Mouse (Mus musculus) hindbrain, embryonic 10.5 days (tissue): Measurements from ENCODE around the gene Pnp2. TPM values are rescaled to one million over a fixed set of nuclear protein-coding genes. Genes with fewer than 3 reads are reported as not detected.
"Not testable (repeated sequence)": the region's sequence is repeated elsewhere in the genome, so short reads cannot be mapped to it uniquely, and the experiment has no call there.

Experiments used
- DNase-seq: peaks from one replicate; pipeline ENCODE4 v3.0.0-alpha.2; 2017; ENCODE audit warnings: low spot score
- H3K27ac ChIP-seq: fragments of 300-500 bp; sonication (generic); 2 replicates; pipeline ENCODE4 v1.5.1; 2016; ENCODE audit warnings: mild to moderate bottlenecking, moderate library complexity
- H3K27me3 ChIP-seq: fragments of 300-500 bp; sonication (generic); 2 replicates; pipeline ENCODE4 v1.6.1; 2016; ENCODE audit warnings: mild to moderate bottlenecking; ENCODE audit not compliant: poor library complexity, insufficient read depth, severe bottlenecking
- H3K36me3 ChIP-seq: fragments of 300-500 bp; sonication (generic); 2 replicates; pipeline ENCODE4 v1.6.1; 2016; ENCODE audit warnings: mild to moderate bottlenecking, moderate library complexity
- H3K4me1 ChIP-seq: fragments of 300-500 bp; sonication (generic); replicated peaks from 2 replicates; pipeline ENCODE4 v1.6.1; 2016; ENCODE audit warnings: mild to moderate bottlenecking
- H3K4me3 ChIP-seq: fragments of 300-500 bp; sonication (generic); 2 replicates; pipeline ENCODE4 v1.5.1; 2016; ENCODE audit warnings: mild to moderate bottlenecking, moderate library complexity
- H3K9me3 ChIP-seq: fragments of 300-500 bp; sonication (generic); 2 replicates; pipeline ENCODE4 v1.6.1; 2016; ENCODE audit warnings: mild to moderate bottlenecking, moderate library complexity
- WGBS: fragments of 180-500 bp; shearing (Covaris S2); methylation state at CpG from one replicate; pipeline ENCODE4 v1.1.7; 2016; 5-methylcytosine and 5-hydroxymethylcytosine counted together
- polyA plus RNA-seq: library from polyadenylated mRNA; unstranded; fragments of >200 nt; fragmentation: Nextera tagmentation; extraction: Ambion mirVana; gene quantifications from 2 replicates; pipeline ENCODE4 v1.2.1, GENCODE M21; 2016

The Pnp2 gene
- polyA plus RNA-seq, 1 experiment from 2014 or later, result 0.54 TPM

DNA sequence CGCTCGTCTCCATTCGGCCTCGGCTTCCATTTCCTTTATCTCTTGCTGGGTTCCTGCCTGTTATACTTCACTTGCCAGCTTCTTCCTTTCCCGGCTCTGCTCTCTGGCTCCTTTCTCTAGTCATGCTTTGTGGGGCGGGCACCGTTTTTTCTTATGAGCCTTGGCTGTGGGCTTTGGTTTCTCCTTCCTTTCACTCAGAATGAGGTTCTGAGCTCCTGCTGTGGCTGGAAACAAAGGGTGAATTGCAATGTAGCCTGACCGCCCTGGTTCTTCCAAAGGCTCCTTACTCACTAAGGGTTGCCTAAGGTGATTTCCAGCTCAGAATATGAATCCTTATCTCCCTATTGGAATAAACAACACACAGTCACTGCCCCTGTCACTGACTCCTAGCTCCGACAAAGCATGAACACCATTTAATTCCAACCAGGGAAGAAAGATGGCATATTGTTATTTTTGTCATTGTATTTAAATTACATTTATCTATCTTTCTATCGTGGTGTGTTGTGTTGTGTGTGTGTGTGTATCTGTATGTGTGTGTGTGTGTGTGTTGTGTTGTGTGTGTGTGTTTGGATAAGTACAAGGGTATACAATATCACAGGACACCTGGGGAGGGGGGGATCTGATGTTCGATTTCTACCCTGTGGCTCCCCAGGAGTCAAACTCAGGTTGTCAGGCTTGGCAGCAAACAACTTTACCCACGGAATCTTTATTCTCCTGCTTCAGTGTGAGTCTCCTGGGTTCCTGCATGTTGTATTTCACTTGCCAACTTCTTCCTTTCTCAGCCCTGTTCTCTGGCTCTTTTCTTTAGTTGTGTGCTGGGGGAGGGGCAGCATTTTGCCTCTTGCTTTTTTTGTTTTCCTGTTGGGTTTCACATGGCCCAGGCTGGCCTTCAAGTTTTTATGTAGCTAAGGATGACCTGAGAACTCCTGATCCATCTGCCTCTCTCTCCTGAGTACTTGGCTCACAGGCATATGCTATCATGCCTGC lies 14.1 kb downstream of the Pnp2 start:
- Histone ChIP-seq H3K27me3 (no peaks in the 10 kb centered on the region), H3K36me3 (no peaks in the 10 kb centered on the region), H3K4me3 (peak overlapping the region; percentile 12; the same call in 1 of the 2 replicates), H3K9me3 (no peaks in the 10 kb centered on the region), H3K27ac (peak overlapping the region; percentile 65), H3K4me1 (peaks cover 23% of the 10 kb centered on the region)
- DNase-seq, result peak; percentile 20
- 19% methylated on average over 12 of the region's 12 CpGs for WGBS

- no peaks in the 10 kb centered on the region for H3K9me3 ChIP-seq
- no peaks in the 10 kb centered on the region for H3K36me3 ChIP-seq
- H3K4me3 ChIP-seq, result no peak overlapping the region
- no peak for DNase-seq
- peaks cover 23% of the 10 kb centered on the region for H3K4me1 ChIP-seq
- 92% methylated on average over 1 of the region's 1 CpGs for WGBS
- no peaks in the 10 kb centered on the region for H3K27me3 ChIP-seq
- H3K27ac ChIP-seq, result no peak overlapping the region
Measured at GRCm38 (mm10) chr14:50970822-50971221, 15.0 kb downstream of the Pnp2 start.

GRCm38 (mm10) chr14:50973054-50973453 lies 17.3 kb downstream of the Pnp2 start:
- H3K4me1 ChIP-seq, result peaks cover 35% of the 10 kb centered on the region
- H3K36me3 ChIP-seq, H3K9me3 ChIP-seq, H3K27me3 ChIP-seq, DNase-seq, H3K27ac ChIP-seq, H3K4me3 ChIP-seq: not testable (repeated sequence)
- 90% methylated on average over 5 of the region's 5 CpGs for WGBS

DNA sequence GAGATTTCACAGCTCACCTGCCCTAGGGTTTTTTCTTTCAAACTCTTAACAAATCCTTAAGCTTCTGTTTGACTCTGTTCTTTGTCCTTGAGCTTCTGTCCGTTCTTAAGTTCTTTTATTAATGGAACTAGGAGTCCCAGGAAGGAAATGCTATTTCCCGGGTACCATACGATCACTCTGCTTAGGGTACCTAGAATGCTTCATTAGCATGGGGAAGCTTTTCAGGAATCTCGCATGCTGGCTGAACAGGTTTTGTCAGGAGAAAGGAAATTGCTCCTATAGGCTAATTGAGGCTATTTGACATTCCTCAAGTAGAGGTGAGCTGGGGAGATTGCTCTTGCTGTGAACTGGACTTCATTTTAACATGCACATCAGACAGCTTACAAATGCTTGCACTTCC lies 17.9 kb downstream of the Pnp2 start:
- no peaks in the 10 kb centered on the region for H3K27me3 ChIP-seq
- WGBS, result 67% methylated on average over 4 of the region's 4 CpGs
- no peaks in the 10 kb centered on the region for H3K9me3 ChIP-seq
- no peak overlapping the region for H3K27ac ChIP-seq
- H3K4me1 ChIP-seq, result peaks cover 29% of the 10 kb centered on the region
- no peaks in the 10 kb centered on the region for H3K36me3 ChIP-seq
- H3K4me3 ChIP-seq, result no peak overlapping the region
- no peak for DNase-seq

DNA sequence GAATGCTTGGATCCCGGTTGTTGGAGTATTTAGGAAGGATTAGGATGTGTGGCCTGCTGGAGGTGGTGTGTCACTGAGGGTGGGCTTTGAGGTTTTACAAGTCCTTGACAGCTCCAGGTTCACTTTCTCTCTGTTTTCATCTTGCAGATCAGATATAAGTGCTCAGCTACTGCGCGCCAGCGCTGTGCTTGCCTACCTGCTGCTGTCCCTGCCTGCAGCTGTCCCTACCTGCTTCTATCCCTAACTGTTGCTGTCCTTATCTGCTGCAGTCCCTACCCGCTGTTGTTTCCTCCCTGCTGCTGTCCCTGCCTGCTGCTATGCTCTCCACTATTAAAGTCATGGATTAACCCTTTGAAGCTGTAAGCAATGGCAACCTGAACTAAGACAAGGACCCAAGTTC lies 19.2 kb downstream of the Pnp2 start:
- no peaks in the 10 kb centered on the region for H3K27me3 ChIP-seq
- no peaks in the 10 kb centered on the region for H3K36me3 ChIP-seq
- H3K9me3 ChIP-seq, result no peaks in the 10 kb centered on the region
- DNase-seq, result no peak
- H3K27ac ChIP-seq, result no peak overlapping the region
- 59% methylated on average over 5 of the region's 5 CpGs for WGBS
- peaks cover 16% of the 10 kb centered on the region for H3K4me1 ChIP-seq
- H3K4me3 ChIP-seq, result no peak overlapping the region

- DNase-seq, result peak; percentile 31
- peaks cover 13% of the 10 kb centered on the region for H3K4me1 ChIP-seq
- peak overlapping the region; percentile 23 for H3K4me3 ChIP-seq
- no peaks in the 10 kb centered on the region for H3K27me3 ChIP-seq
- WGBS, result 20% methylated on average over 9 of the region's 9 CpGs
- H3K36me3 ChIP-seq, result no peaks in the 10 kb centered on the region
- peak overlapping the region; percentile 73 for H3K27ac ChIP-seq
- H3K9me3 ChIP-seq, result no peaks in the 10 kb centered on the region
Measured at GRCm38 (mm10) chr14:50976674-50977073, 20.9 kb downstream of the Pnp2 start.

DNA sequence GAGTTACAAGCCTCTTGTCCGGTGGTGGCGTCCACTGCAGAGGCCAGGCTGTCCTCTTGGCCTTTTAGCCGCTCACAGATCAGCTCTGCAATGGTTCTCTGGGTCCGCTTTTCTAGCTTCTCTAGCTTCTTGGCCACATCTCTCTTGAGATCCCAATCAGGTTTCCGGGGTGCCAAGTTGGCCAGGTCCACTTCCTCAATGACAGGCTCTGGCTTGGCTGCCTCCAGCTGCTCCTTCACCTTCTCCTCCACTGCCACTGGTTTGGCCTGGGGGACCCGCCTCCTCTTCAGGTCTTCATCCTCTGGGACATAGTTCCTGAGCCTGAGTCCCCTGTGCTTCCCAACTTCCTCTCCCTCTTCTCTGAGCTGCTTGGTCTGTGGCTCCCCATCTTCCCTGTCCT lies 22.7 kb downstream of the Pnp2 start:
- not testable (repeated sequence) for H3K27ac ChIP-seq, DNase-seq, H3K27me3 ChIP-seq, H3K9me3 ChIP-seq, H3K36me3 ChIP-seq, H3K4me3 ChIP-seq
- WGBS, result 90% methylated on average over 6 of the region's 6 CpGs
- peaks cover 13% of the 10 kb centered on the region for H3K4me1 ChIP-seq

GRCm38 (mm10) chr14:50979631-50980030 lies 23.8 kb downstream of the Pnp2 start:
- DNase-seq, result no peak
- H3K4me1 ChIP-seq, result peaks cover 13% of the 10 kb centered on the region
- H3K27ac ChIP-seq, result no peak overlapping the region
- no peaks in the 10 kb centered on the region for H3K9me3 ChIP-seq
- no peaks in the 10 kb centered on the region for H3K27me3 ChIP-seq
- H3K4me3 ChIP-seq, result no peak overlapping the region
- H3K36me3 ChIP-seq, result no peaks in the 10 kb centered on the region

DNA sequence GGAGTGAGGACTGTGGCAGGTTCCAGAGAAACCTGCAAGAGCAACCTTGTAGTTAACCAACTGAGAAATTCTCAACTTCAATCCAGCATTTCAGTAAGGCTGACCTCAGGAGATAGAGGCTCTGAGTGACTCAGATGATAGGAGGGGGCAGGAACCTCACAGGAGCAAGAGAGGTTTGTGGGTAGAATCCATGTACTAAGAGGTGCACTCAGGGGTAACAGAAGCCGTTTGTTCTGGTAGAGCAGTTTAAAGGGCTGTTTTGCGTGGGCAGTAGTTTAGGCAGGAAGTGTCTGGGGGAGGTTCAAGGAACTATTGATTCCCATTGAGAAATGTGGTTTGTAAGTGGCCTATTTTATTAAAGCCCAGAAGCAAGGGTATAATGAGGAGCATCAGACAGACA lies 25.4 kb downstream of the Pnp2 start:
- Histone ChIP-seq H3K27ac (no peak overlapping the region), H3K4me3 (no peak overlapping the region), H3K4me1 (peaks cover 12% of the 10 kb centered on the region), H3K36me3 (no peaks in the 10 kb centered on the region), H3K9me3 (no peaks in the 10 kb centered on the region), H3K27me3 (no peaks in the 10 kb centered on the region)
- no peak for DNase-seq
- 45% methylated on average over 2 of the region's 2 CpGs for WGBS

GRCm38 (mm10) chr14:50981837-50982236 lies 26.0 kb downstream of the Pnp2 start:
- no peak overlapping the region for H3K4me3 ChIP-seq
- no peaks in the 10 kb centered on the region for H3K36me3 ChIP-seq
- H3K9me3 ChIP-seq, result no peaks in the 10 kb centered on the region
- WGBS, result 87% methylated on average over 5 of the region's 5 CpGs
- DNase-seq, result no peak
- H3K4me1 ChIP-seq, result peaks cover 5% of the 10 kb centered on the region
- no peak overlapping the region for H3K27ac ChIP-seq
- H3K27me3 ChIP-seq, result no peaks in the 10 kb centered on the region

DNA sequence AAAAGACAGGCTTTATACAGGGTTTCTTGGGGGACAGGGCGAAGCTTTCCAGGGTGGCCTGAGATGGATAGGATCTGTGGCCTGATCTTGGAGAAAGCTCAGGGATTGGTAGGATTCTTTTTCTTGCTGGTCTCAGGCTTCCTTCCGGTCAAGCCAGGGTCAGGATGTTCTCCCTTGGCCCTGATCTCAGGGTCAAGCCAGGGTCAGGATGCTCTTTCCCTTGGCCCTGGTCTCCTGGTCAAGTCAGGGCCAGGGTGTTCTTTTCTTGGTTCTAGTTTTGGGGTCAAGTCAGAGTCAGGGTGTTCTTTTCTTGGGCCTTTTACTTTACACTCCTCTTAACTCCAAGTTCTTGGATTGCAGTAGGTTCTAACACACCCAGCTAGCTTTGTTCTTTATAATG lies 31.9 kb downstream of the Pnp2 start:
- 81% methylated on average over 2 of the region's 2 CpGs for WGBS
- Histone ChIP-seq H3K27ac (no peak overlapping the region), H3K36me3 (no peaks in the 10 kb centered on the region), H3K4me3 (no peak overlapping the region), H3K27me3 (no peaks in the 10 kb centered on the region), H3K9me3 (no peaks in the 10 kb centered on the region), H3K4me1 (no peaks in the 10 kb centered on the region)
- no peak for DNase-seq

DNA sequence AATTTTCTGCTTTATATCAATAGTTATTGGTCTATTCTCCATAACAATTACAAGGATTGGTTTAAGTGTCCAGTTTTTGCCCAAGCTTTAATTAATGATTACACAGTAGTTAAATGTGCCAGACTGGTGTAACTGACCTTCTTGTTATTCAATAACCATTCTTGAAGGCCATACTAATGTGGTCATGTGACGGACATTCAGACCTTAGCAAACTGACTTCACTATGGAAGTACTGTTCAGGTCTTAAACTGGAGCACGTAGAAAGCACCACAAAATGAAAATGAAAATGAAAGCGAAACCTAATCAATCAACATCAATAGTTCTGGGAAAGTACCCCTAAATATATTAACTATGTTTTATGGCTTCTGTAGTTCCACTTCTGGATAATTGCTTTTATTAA lies 35.2 kb downstream of the Pnp2 start:
- DNase-seq, result no peak
- Histone ChIP-seq H3K36me3 (no peaks in the 10 kb centered on the region), H3K4me3 (no peak overlapping the region), H3K27me3 (no peaks in the 10 kb centered on the region), H3K27ac (no peak overlapping the region), H3K9me3 (no peaks in the 10 kb centered on the region), H3K4me1 (no peaks in the 10 kb centered on the region)
- 88% methylated on average over 3 of the region's 3 CpGs for WGBS

DNA sequence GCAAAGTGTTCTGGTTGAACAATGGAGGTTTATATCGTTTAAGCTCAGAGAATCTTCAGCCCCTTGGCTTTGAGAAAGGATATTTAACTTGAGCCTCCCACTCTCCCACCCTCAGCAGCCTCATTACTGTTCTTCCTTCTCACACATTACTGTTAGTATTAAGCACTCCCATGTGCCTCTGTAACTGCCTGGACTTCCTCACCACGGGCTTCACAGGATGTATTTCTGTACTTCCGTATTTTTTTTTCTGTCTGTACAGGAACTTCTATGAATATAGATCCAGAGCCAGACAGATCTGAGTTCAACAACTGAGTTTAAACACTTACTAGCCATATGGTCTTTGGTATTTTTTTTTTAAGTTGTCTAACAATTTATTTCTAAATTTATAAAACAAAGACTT lies 41.3 kb downstream of the Pnp2 start:
- Histone ChIP-seq H3K9me3 (no peaks in the 10 kb centered on the region), H3K4me3 (no peak overlapping the region), H3K36me3 (no peaks in the 10 kb centered on the region), H3K4me1 (no peaks in the 10 kb centered on the region), H3K27me3 (no peaks in the 10 kb centered on the region), H3K27ac (no peak overlapping the region)
- no peak for DNase-seq
- 86% methylated on average over 3 of the region's 3 CpGs for WGBS
